Mouse (Mus musculus): Measurements from ENCODE around the gene Meis3. TPM values are rescaled to one million over a fixed set of nuclear protein-coding genes. Genes with fewer than 3 reads are reported as not detected.

The Meis3 gene
- total RNA-seq (2021) = 10 to 100 TPM; 39.8 to 41.7 TPM
- long read RNA-seq, experiment 1, transcript Meis3-201 (13 exons, 1,731 nt) = major isoform, 21 of 67 reads
- long read RNA-seq, experiment 1, transcript Meis3-202 (12 exons, 1,925 nt) = minor isoform, 11 of 67 reads
- long read RNA-seq, experiment 1, partial matches to known transcripts = 8 of 67 reads
- long read RNA-seq, experiment 1, other reads (novel, unspliced or antisense) = 26 of 67 reads
- long read RNA-seq, experiment 2, transcript Meis3-201 (13 exons, 1,731 nt) = major isoform, 13 of 37 reads
- long read RNA-seq, experiment 2, transcript Meis3-202 (12 exons, 1,925 nt) = minor isoform, 8 of 37 reads
- long read RNA-seq, experiment 2, partial matches to known transcripts = 2 of 37 reads
- long read RNA-seq, experiment 2, other reads (novel, unspliced or antisense) = 13 of 37 reads

DNA sequence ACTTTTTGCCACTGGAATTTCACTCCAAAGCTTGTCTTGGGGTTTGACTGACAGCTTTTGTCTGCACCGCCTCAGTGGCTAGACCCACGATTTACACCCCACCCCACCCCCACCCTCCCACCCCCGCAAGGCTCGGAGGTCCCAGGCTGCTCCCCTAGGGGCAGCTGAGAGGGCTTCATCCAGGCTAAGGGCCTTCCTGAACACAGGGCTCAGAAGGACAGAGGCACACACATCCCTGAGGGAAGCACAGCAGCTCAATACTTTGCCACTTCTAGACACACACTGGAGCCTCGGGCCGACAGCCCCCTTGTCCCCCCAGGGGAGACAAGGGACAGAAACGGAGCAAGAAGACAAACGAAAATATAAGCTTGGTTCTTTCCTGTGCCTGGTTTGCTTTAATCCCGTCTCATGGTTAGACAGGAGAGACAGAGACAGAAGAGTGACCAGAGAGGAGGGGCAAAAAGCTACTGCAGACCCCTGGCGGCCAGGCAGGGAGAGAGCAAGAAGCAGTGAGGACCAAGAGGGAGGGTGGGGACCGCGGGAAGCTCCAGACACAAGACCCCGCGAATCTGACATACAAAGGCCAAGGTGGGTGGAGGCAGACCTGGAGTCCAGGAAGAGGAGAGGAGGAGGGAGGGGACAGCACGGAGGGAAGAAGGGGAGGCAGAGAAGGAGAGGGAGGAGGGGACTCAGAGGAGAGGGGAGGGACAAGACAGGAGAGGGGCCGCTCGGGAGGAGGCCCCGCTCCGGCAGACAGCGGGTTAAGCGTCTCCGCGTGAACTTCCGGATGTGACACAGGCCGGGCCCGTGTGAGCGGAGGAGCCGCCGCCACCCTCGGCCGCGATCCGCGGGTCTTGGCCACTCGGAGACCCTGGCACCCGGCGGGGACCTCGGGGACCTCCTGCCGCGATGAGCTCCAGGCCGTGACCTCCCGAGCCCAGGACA, at the start of gene Meis3:
Meis3 (plus strand) TSS at position 494 of the 945 bp plus-strand sequence.
- peak; percentile 46 to 62 for DNase-seq (ENCODE audit: low spot score in 2 of 2)

- no peak for DNase-seq (ENCODE audit: low spot score in 2 of 2)
Observed at GRCm38 (mm10) chr7:16125829-16126228, 49.1 kb upstream of the Meis3 start.

DNA sequence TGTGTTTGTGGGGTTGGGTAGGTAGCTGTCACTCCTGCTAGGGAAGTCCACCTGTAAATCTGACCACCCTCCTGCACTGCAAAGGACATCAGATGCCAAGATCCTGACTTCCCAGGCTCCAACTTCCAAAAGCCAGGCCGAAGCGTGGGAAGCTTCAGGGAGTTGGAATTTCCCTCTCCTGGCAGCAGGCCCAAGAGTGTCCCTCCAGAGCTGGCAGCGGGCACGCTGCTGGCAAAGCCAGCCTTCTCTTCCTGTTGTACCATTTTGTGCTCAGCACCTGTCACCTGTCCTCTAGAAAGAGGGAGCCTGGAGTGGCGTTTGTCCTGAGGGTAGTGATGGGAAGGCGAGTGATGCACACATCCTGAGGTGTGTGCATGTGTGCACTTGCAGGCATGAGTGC, 46.5 kb upstream of the Meis3 start:
- DNase-seq (ENCODE audit: low spot score in 2 of 2) = no peak

GRCm38 (mm10) chr7:16128899-16129298, 46.0 kb upstream of the Meis3 start:
- no peak for DNase-seq (ENCODE audit: low spot score in 2 of 2)

DNA sequence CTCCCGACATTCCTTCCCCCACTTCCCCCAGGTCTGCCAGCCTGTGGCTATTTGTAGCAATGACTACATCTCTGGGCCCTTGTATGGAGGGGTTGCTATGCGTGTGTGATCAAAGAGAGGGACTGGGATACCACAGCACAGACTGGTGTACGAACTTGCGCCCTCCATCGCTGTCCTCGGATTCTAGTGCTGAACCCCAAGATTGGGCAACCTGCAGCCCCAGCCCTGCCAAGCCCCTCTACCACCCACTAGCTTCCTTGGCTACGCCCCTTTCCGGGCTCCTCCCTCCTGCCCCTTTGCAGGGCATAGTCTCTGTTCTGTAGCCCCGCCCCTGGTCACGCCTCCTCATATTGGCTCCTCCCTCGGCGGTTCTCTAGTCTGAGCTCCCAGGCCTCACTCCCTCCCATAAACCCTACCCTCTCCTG, 45.5 kb upstream of the Meis3 start, which contains the start of gene Slc8a2:
Slc8a2 (plus strand) TSS at position 406 of the 425 bp plus-strand sequence.
- peak; percentile 87 to 89 for DNase-seq (ENCODE audit: low spot score in 2 of 2)

GRCm38 (mm10) chr7:16129846-16130691, 44.8 kb upstream of the Meis3 start:
- peak; percentile 44 to 54 for DNase-seq (ENCODE audit: low spot score in 2 of 2)

DNA sequence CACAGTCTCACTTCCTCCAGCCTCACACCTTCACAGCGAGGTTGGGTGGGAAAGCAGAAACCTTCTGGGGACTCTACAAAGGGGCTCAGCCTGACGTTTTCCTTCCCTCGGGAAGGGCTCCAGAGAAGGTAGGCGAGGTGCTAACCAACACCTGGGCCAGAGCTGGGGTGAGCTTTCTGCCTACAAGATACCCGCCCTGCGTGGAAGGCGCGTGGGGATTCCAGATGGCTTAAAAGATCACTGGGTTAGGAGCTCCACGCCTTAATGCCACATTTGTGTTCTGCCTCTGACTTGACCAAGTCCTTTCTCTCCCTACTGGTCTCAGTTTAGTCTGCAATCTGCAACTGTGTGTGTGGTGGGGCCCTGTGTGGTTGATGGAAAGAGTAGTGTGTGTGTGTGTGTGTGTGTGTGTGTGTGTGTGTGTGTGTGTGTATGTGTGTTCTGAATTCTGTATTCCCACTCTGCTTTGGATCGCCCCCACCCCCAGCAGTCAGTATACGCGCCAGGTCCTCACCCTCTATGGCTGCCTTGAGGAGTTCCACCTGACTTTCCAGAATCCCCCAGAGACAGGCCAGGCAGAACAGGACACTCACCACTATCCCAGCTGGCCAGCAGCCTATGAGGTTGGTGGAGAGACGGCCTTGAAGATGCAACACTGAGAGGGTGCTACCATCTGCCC, 43.8 kb upstream of the Meis3 start:
- peak; percentile 48 to 63 for DNase-seq (ENCODE audit: low spot score in 2 of 2)

GRCm38 (mm10) chr7:16132161-16132581, 42.7 kb upstream of the Meis3 start:
- DNase-seq (ENCODE audit: low spot score in 2 of 2) = no peak

DNA sequence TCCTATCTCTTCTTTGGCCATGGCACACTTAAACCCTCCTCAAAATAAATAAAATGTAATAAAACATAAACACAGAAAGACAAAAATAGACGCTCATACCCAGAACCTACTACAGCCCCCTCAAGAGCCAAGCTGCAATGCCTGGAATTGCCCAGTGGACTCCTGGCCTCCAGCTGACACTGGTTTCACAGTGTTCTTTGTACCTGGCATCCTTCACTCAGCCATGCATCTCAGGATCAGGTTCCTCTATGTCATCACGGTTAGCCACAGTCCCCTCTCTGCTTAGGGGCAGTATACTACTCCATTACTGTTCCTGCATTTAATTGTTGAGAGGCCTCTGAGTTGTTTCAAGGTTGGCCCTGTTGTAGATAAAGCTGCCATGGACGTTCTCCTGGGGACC, 42.0 kb upstream of the Meis3 start:
- no peak for DNase-seq (ENCODE audit: low spot score in 2 of 2)

DNA sequence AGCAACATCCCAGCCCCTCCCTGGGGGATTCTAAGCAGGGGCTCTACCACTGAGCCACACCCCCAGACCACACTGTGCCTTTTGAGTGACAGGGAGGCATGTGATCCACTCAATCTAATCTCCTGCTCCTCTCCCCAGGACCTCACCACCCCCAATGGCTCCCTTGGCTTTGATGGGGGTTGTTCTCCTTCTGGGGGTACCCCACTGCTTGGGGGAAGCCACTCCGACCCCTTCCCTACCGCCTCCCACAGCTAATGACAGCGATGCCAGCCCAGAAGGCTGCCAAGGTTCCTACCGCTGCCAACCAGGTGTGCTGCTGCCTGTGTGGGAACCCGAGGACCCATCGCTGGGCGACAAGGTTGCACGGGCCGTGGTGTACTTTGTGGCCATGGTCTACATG, 41.2 kb upstream of the Meis3 start:
- no peak for DNase-seq (ENCODE audit: low spot score in 2 of 2)

- DNase-seq (ENCODE audit: low spot score in 2 of 2) = no peak
Observed at GRCm38 (mm10) chr7:16134951-16135392, 39.9 kb upstream of the Meis3 start.

- peak; percentile 75 to 84 for DNase-seq (ENCODE audit: low spot score in 2 of 2)
Observed at GRCm38 (mm10) chr7:16146489-16147410, 28.1 kb upstream of the Meis3 start.

DNA sequence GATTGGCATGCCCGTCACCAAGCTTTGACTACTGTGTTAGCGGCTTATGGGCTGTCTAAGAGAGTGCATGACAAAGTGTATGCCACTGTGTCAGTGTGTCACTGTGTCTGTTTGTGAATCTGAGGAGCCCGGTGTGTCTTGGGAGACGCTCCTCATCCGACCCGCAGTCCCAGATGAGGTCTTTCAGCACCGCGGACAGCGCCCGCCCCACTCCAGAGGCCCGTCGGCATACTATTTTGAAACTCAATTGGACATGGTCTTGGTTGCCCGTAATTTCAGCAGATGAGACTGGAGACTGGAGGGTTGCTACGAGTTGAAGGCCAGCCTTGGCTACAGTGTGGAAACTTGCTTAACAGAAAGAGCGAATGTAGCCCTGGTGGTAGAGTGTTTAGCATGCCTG, 27.2 kb upstream of the Meis3 start:
- no peak for DNase-seq (ENCODE audit: low spot score in 2 of 2)

GRCm38 (mm10) chr7:16149241-16149640, 25.6 kb upstream of the Meis3 start:
- DNase-seq (ENCODE audit: low spot score in 2 of 2) = peak; percentile 88 to 93

DNA sequence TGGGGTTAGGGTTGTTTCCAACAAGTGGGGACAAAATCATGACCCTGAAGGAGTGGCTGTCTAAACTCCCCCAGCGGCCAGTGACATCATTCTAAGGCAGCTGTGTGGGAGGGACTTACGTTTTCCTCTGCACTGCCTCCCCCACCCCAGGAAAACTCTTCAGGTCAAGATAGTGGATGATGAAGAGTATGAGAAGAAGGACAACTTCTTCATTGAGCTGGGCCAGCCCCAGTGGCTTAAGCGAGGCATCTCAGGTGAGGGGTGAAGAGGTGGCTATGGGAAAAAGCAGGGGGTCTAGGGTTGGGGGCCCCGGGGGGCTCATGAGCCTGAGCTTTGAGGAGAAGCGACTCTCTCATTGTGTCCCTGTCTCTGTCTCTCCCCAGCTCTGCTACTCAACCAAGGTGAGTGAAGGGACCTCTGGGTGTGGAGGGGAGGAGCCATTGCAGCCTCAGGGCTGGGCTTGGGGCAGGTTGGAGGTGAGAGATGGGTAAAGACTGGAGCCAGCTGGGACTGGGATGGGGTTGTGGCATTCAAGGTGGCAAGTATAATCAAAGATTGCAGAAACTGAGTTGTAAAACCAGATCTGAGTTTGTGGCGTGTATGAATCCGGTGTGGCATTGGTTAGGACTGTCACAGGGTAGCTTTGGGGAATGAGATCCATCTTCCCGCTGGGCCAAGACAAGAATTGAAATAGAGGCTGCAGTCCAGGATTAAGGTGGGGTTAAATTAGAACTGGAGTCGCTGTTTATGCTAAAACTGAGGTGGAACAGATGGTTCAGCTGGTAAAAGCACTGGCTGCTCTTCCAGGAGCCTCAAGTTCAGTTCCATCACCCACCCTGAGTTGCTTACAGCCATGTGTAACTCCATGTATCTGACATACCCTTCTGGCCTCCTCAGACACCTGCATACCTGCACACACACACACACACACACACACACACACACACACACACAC, 24.4 kb upstream of the Meis3 start:
- DNase-seq (ENCODE audit: low spot score in 2 of 2) = no peak

DNA sequence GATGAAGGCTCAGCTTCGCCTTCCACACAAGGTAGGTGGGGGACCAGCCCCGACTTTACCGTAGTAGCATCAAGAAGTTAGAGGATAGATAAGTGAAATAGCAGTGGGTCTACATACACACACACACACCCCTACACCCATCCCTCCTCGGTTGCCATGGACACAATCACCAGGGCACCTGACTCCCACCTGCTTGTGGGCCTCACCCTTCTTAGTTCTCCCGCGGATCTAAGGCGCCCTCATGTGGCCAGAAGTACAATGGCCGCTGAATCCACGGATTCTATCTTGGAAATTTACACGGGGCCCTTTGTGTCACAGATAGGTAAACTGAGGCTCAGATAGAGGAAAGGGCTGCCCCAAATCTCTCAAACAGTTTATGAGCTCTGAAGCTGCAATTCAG, 21.4 kb upstream of the Meis3 start:
- peak; percentile 72 to 73 for DNase-seq (ENCODE audit: low spot score in 2 of 2)

- peak in 1 of 2 experiments; percentile 62 for DNase-seq (ENCODE audit: low spot score in 2 of 2)
Observed at GRCm38 (mm10) chr7:16155132-16155872, 19.6 kb upstream of the Meis3 start.

All from left cerebral cortex, adult 18-20 months (tissue).